Mouse (Mus musculus): ENCODE measurements around the gene Rag1.

Rag1 gene

DNA sequence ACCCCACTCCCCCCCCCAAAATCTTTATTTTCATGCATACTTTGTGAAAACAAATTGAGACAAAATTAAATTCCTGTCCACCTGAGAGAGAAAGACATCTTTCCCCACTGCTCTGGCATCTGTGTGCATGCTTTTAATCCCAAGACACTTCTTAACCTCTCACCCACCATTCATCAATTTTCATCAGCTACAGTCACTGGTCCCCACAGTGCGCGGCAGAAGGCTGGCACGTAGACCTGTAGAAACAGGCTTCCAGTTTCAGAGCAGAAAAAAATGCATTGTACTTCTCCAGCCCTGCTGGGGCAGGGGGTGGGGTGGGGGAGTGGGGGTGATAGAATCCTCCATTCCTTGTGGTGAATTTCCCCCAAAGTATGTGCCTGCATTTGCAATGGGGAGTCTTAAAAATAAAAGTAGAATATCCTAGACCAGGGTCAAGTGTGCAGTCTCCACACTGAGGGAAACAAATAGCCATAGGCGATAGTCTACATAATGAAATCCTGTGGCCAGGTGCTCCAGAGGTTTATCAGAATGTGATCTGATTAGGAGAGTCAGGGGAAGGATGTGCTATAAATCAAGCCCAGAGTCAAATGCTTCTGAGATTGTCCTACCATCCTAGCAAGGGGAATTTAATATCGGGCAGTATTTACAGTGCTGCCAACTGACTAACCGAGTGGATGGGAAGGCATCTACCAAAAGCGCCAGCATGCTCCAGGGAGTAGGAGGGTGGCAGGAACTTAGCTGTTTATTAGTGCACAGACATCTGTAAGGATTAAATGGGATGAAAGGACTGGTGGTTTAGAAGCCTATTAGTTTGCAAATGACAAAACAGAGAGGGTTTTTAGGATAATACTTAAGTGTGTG is 10.1 kb downstream of the Rag1 start:
- DNase-seq: no peak

- peak; percentile 54 for DNase-seq
Measured at GRCm38 (mm10) chr2:101628297-101629236, 20.7 kb downstream of the Rag1 start.

DNA sequence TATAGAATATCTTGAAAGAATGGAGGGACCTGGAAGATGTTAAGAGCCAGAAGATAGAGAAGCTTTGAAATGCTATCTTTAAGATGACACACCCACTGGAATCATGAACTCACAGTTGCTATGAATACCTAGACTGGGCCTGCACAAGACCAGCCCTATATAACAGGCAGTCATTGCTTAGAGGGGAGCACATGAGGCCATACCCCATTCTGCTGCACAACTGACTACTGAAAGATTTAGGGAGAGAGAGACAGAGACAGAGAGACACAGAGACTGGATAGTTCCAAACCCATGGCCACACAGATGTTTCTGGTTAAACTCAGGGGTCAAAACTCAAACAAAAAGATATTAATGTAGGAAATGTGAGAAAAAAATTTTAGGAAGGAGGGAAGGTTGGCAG is 22.1 kb downstream of the Rag1 start:
- no peak for DNase-seq

DNA sequence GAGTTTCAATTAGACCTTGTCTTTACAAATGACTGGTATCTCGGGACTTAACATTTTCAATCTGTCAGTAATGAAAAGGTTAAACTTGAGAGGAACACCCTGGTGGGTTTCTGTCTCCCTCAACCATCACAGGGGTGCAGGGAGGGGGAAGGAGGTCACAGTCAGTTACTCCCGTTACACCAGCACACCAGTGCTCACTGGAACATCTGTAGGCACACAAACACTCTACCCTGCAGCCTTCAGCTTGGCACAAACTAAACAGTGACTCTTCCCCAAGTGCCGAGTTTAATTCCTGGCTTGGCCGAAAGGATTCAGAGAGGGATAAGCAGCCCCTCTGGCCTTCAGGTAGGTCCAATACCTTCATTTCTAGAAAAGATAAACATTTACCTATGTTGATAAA is 24.8 kb downstream of the Rag1 start, which contains the start of gene Rag2:
Rag2 (plus strand) TSS at position 193 of the 400 bp plus-strand sequence.
- DNase-seq: no peak

DNA sequence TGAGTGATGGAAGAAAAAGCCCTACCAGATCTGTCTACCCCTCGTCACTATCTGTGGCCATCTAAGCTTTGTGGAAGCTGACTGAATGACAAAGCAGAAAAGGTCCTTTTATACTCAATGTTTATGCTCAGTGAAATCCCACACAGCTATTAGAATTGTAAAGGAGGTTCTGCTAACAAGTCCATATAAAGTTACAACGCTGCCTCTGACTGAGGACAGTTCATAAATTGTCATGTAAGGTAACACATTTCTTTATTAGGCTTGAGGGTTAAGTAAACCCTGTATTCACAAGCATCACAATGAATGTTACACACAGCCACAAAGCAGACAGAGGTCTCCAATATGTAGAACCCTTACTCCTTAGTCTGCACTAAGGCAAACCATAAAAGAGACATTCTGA is 25.3 kb downstream of the Rag1 start:
- DNase-seq: no peak

- no peak for DNase-seq
Measured at GRCm38 (mm10) chr2:101623042-101623441, 26.3 kb downstream of the Rag1 start.

- no peak for DNase-seq
Measured at GRCm38 (mm10) chr2:101621611-101622010, 27.7 kb downstream of the Rag1 start.

DNA sequence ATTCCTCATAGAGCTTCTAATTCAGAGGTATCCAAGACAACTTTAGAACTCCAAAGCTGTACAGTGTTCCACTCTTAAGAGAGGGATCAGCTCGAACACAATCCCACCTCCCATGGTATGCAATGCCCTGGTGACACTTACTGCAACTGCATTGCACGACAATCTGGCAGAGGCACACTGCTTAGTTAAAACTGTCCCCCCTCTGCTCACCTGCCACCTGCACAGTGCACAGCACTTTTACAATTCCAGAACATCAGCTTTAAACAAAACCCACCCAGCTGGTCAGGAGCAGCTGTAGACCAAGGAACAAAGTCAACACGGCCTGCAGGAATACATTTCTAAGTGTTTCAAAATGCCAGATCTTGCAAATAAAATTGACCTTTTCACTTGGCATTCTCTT is 28.4 kb downstream of the Rag1 start:
- DNase-seq: no peak

DNA sequence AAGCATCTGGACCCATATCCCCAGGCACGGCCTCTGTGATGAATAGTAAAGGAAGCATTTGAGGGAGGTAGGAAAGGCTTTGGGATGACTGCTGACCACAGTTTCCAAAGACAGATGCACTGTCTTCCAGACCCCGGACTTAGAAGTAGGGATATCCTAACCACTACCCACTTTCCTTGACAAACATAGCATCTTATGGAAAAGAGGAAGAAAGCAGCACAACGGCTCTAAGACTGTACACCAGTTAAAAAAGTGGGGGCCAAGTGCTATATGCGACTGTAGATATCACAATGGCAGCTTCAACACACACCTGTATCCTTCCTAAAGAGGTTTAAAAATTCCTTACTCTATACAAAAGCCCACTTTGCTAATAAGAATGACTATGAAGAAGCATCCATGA is 30.9 kb downstream of the Rag1 start:
- no peak for DNase-seq

DNA sequence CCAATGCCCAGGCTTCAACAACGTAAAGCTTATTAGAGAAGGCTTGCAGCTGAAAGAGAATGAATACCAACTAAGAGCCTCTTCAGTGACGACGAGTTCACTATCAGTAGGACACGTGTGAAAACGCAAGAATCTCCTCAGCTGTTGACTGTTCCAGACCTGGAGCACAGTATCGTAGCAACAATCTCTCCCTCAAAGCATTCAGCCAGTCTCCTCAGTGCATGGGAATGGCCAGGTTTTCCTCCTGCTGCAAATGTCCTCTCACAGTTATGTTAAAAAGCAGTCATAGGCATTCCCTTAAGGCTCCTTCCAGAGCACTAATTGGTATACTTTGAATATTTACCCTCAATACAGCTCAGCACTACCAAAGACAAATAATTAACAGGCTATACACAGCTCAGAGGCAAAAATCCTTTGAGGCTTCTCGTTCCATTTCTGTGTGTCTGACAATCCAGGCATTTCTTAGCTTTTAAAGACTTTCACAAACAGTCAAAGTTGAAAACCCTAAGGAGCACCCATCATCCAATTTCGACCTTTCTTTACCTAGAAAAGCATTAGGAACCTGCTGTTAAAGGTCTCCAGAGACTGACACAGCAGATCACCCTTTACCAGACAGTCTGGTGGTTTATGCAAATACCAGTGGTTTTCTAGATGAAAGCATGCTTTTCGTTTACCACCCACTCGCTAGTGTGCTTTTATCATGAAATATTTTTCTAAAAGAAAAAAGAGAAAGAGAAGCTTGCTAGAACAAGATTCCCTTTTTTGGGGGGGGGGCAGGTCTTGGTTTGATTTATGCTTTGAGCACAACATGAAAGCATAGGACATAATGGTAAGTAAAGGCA is 33.6 kb downstream of the Rag1 start:
- no peak for DNase-seq

- DNase-seq: no peak
Measured at GRCm38 (mm10) chr2:101610861-101611260, 38.4 kb downstream of the Rag1 start.

DNA sequence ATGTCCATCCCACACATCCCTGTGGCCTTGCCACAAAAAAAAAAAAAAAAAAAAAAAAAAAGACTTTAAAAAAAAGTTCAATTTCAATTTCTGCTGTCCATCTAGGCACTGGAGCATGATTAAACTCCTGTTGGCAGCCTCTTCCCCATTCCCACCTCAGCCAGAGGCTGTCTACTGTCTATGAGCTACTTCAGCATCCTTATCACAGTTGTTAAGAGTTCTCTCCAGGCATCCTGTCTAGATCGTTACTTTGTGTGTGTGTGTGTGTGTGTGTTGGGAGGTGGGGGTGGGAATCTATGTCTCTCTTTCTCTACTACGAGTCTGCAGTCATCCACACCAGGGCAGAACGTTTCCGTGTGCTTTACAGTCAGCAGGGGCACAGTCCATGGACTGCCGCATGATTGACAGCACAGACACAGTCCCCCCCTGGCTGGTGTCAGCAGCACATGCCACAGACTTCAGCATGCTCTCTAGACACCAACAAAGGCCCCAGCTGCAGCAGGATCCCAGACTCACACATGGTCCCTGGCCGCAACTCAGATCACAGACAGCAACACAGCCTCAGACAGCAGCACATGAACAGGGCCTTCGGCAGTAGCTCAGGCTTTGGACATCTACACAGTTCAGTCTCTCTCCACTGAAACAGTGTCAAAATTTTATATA is 40.9 kb downstream of the Rag1 start:
- DNase-seq: no peak

DNA sequence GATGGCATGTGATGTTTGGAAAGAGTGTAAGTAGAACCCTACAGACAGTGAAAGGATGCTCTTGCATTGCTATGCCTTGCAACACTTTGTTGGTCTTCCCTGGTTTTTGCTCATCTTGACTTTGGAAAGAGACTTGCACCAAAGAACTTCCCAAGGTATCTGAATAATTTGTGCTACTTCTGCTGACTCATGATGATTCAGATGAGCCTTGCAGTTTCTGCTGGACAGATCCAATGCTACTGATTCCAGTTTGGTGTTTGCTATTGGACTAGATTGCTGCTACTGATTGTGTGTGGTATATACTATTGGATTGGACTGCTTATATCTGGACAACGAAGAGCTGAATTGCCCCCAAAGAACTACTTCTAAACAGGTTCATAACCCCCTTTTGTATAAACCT is 46.2 kb downstream of the Rag1 start:
- DNase-seq: no peak

DNA sequence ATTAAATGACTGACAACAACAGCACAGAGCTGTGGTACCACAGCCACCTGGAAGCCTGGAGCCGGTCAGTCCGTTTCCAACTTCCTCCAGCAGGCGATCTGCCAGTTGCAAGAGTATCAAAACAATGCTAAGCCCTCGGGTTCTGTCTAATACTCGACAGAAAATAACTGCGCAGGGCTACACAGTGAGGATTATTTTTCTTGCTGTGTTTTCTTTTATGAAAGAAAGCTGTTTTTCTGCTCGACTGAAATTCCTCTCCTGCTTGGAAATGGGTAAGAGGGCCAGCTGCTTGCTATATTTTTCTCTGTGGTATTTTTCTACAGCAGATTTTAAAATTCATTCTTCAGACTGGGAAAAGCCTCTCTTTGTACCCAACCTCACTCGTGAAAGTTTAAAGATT is 48.6 kb downstream of the Rag1 start:
- DNase-seq: no peak

DNA sequence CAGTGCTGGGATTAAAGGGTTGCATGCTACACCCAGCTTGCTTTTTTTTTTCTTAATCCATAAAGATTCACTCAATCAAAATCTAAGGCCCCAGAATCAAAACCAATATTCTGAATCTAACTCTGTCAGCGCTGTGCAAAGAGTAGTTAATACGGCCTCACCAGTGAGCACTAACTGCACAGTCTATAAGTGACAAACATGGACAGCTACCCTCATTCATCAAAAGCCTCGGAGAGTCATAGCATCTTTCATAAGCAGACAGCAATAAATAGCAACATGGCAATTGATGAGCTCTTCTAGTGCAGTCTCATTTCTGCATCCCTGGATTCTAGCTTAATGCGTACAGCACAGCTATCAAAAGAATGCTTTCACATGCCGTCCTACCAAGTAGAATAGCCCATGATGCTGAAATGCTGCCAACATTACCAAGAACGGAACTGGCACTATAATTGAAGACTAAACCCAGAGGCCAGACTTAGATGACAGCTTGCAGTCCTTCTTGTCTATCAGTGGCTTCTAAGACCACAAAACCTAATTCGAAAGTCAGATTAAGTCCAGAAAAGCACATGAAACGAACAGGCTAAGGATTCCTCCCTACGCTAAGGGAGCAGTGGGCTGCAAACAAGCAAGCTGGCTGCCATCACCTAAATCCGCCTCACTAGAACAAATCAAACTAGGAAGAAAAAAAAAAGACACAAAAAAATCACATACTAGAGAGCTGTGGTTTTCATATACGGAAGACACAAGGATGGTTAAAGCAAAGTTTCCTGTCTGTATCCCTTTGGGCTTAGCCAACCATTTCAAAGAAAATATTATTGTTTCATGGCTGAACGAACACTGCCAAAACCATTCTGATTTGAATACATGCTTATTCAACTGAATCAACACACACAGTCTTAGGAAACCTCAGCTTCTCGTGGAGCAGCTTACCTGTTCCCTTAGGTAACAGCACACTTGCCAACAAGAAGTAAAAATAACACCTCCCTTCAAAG is 50.8 kb downstream of the Rag1 start:
- DNase-seq: no peak

DNA sequence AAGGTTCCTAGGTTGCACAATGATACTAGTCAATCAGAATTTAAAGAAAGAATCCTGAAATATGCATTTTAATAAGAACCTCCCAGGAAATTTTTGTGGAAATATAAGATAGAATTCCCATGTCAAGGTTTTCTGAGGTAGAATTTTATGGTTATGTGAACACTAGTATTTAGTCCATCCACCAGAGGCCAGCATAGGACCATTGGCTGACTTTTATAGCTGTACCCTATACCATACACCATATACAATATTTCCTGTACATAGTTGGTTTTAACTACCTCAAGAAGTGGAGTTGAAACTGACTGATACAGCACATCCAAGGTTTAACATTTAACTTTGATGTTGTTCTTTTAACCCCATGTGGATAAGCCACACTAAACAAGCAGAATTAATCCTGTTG is 52.1 kb downstream of the Rag1 start:
- no peak for DNase-seq

GRCm38 (mm10) chr2:101594681-101595080 is 54.6 kb downstream of the Rag1 start:
- no peak for DNase-seq

DNA sequence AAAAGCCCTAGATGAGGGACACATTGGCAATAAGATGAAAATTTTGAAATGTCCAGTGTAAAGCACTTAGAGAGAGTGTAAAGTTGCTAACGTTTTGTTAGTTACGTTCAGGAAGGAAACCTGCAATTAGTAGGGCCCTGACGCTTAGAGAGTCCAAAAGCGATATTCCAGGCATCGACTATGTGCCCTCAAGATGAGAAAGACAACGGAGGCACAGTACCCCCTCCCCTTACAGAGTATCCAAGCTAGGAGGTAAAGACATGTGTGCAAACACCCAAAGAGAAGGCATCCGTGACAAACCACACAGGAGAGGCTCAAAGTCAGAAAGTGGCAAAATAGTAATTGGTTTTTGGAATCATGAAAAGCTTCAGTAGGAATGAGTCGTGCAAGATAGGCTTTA is 56.4 kb downstream of the Rag1 start:
- DNase-seq: no peak

DNA sequence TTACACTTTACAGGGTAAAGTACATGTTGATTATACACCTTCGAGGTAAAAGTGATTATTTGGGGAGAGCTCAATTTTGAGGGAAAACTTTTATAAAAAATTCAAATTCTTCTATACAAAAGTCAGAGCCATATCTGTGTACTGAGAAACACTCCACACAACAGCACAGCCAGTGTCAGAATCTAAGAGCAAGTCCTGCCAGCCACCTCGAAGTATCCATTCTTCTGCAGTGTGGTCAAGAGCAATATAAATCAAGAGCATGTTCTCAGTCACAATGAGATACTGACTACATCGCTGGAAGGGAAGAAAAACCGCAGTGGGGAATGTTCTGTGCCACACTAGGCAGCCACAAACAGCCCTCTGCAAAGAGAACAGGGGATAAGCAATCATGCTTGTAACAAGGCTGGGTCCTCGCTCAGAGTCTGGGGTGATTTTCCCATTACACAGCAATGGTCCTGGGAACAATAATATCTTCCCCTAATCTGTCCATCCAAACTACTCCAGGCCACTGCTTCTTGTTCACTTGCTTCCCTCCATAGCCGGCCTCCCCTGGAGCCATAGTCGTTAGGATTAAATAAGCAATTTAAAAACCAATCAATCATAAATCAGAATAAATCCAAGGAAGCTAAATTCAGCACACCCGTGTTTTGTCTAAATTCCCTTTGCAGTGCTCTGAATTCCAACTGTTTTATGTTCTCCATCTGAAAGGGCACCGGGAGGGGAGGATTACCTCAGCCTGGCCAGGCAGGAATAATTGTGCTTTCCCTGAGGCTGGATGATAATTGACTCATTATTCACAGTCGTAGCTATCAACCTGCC is 57.1 kb downstream of the Rag1 start:
- no peak for DNase-seq

- no peak for DNase-seq
Measured at GRCm38 (mm10) chr2:101591356-101591755, 57.9 kb downstream of the Rag1 start.

Measured in liver (tissue).